23 mouse cellular contexts compared by ENCODE assay signal in genomic region chr1:35763456-35763855, GRCm38 (mm10).
DNase-seq lines count a peak whose midpoint lies in the region; ATAC-seq and TF ChIP-seq lines count a peak whose summit lies in the region.
"Had no signal": no experiment of that assay in that cellular context is flagged by ENCODE, and none has a peak within 500 bp of the region (broad histone marks: within the 10 kb centered on the region; RNA-seq: fewer than 3 reads in every experiment).

No protein-coding gene starts in this region.

- H3K36me3 ChIP-seq in heart, embryonic 14.5 days (ENCODE audit: control insufficient read depth, insufficient read depth, low read length), result no peaks in the 10 kb centered on the region
- H3K36me3 ChIP-seq in heart, adult 2 months (ENCODE audit: control insufficient read depth, insufficient read depth, low read length), result no peaks in the 10 kb centered on the region
- no peaks in the 10 kb centered on the region for H3K36me3 ChIP-seq in midbrain, embryonic 10.5 days
- H3K36me3 ChIP-seq in midbrain, embryonic 13.5 days, result no peaks in the 10 kb centered on the region
- no peaks in the 10 kb centered on the region for H3K36me3 ChIP-seq in forebrain, embryonic 12.5 days (replicated peaks)
- H3K36me3 ChIP-seq: G1E; hindbrain, embryonic 12.5 days; midbrain, embryonic 15.5 days had no signal

- WGBS in heart, embryonic 14.5 days, result 66% methylated on average over 10 of the region's 10 CpGs
- 72% methylated on average over 10 of the region's 10 CpGs for WGBS in heart, adult 2 months
- 83% methylated on average over 10 of the region's 10 CpGs for WGBS in midbrain, embryonic 10.5 days
- 84% methylated on average over 10 of the region's 10 CpGs for WGBS in midbrain, embryonic 13.5 days
- WGBS in forebrain, embryonic 12.5 days, result 86% methylated on average over 10 of the region's 10 CpGs

- H3K4me2 ChIP-seq in heart, embryonic 14.5 days (ENCODE audit: low read length), result no peak overlapping the region
- no peak overlapping the region for H3K4me2 ChIP-seq in midbrain, embryonic 13.5 days (replicated peaks)
- no peak overlapping the region for H3K4me2 ChIP-seq in forebrain, embryonic 12.5 days
- H3K4me2 ChIP-seq: hindbrain, embryonic 12.5 days; midbrain, embryonic 15.5 days had no signal

- H3K27me3 ChIP-seq in heart, embryonic 14.5 days (ENCODE audit: control insufficient read depth, insufficient read depth, low read length), result no peaks in the 10 kb centered on the region
- no peaks in the 10 kb centered on the region; the same call in 1 of the 2 replicates for H3K27me3 ChIP-seq in heart, adult 2 months (ENCODE audit: control insufficient read depth, insufficient read depth, low read length)
- H3K27me3 ChIP-seq in midbrain, embryonic 10.5 days (ENCODE audit: low read depth, poor library complexity, severe bottlenecking), result no peaks in the 10 kb centered on the region
- H3K27me3 ChIP-seq in midbrain, embryonic 13.5 days, result no peaks in the 10 kb centered on the region
- H3K27me3 ChIP-seq in forebrain, embryonic 12.5 days, result no peaks in the 10 kb centered on the region; the same call in 1 of the 2 replicates
- H3K27me3 ChIP-seq: hindbrain, embryonic 12.5 days; midbrain, embryonic 15.5 days had no signal

- H3K4me1 ChIP-seq in heart, embryonic 14.5 days (ENCODE audit: control insufficient read depth in 2 of 2, insufficient read depth in 2 of 2, low read length in 2 of 2), result peaks cover 13 to 14% of the 10 kb centered on the region in 2 experiments; a peak in 3 of 4 replicates
- peaks cover 2% of the 10 kb centered on the region for H3K4me1 ChIP-seq in heart, adult 2 months (ENCODE audit: control insufficient read depth, insufficient read depth, low read length)
- H3K4me1 ChIP-seq in midbrain, embryonic 10.5 days, result peaks cover 6% of the 10 kb centered on the region; the same call in 1 of the 2 replicates
- no peaks in the 10 kb centered on the region for H3K4me1 ChIP-seq in midbrain, embryonic 13.5 days (replicated peaks)
- no peaks in the 10 kb centered on the region for H3K4me1 ChIP-seq in forebrain, embryonic 12.5 days
- H3K4me1 ChIP-seq: hindbrain, embryonic 12.5 days; midbrain, embryonic 15.5 days had no signal

- H3K4me3 ChIP-seq in heart, embryonic 14.5 days (ENCODE audit: control insufficient read depth in 1 of 2, insufficient read depth in 1 of 2, low read depth in 1 of 2, low read length in 2 of 2), result no peak overlapping the region
- no peak overlapping the region for H3K4me3 ChIP-seq in heart, adult 2 months
- H3K4me3 ChIP-seq in midbrain, embryonic 10.5 days, result no peak overlapping the region
- H3K4me3 ChIP-seq in midbrain, embryonic 13.5 days (replicated peaks), result no peak overlapping the region
- no peak overlapping the region for H3K4me3 ChIP-seq in forebrain, embryonic 12.5 days (replicated peaks)
- H3K4me3 ChIP-seq: gastrocnemius, adult 2 months; hindbrain, embryonic 12.5 days; layer of hippocampus, adult 2 months; midbrain, embryonic 15.5 days; myocyte had no signal

- peak; percentile 37; the same call in 1 of the 2 replicates for ATAC-seq in heart, embryonic 14.5 days (ENCODE audit: insufficient number of reproducible peaks, insufficient read depth, low FRiP score, low read depth)
- no peak for ATAC-seq in midbrain, embryonic 13.5 days
- ATAC-seq in forebrain, embryonic 12.5 days (ENCODE audit: low FRiP score), result no peak
- ATAC-seq: inflammation-experienced regulatory T-cells, adult 6 months; midbrain, embryonic 15.5 days had no signal

- no peak for TF ChIP-seq CTCF in heart, adult 2 months (IDR thresholded peaks at IDR 0.05)

- no peak for TF ChIP-seq POLR2A in heart, adult 2 months (IDR thresholded peaks at IDR 0.05; ENCODE audit: insufficient read depth, low read depth, low read length)

- H3K27ac ChIP-seq in heart, embryonic 14.5 days (replicated peaks in 1 of 2; ENCODE audit: control insufficient read depth in 1 of 2, insufficient read depth in 1 of 2, low read depth in 2 of 2, low read length in 2 of 2), result no peak overlapping the region
- no peak overlapping the region for H3K27ac ChIP-seq in heart, adult 2 months
- H3K27ac ChIP-seq in midbrain, embryonic 10.5 days (replicated peaks), result peak overlapping the region; percentile 42
- H3K27ac ChIP-seq in midbrain, embryonic 13.5 days, result no peak overlapping the region
- H3K27ac ChIP-seq in forebrain, embryonic 12.5 days, result no peak overlapping the region
- H3K27ac ChIP-seq: gastrocnemius, adult 2 months; hindbrain, embryonic 12.5 days; layer of hippocampus, adult 2 months; liver, embryonic 14.5 days; midbrain, embryonic 15.5 days had no signal

- intact Hi-C loops in heart, adult 2 months (cut with DNase I), result no loop called here

- no peaks in the 10 kb centered on the region for H3K9me3 ChIP-seq in heart, embryonic 14.5 days (ENCODE audit: control insufficient read depth, low read length)
- no peaks in the 10 kb centered on the region for H3K9me3 ChIP-seq in midbrain, embryonic 10.5 days (replicated peaks)
- H3K9me3 ChIP-seq in midbrain, embryonic 13.5 days, result no peaks in the 10 kb centered on the region
- H3K9me3 ChIP-seq in forebrain, embryonic 12.5 days, result no peaks in the 10 kb centered on the region
- H3K9me3 ChIP-seq: G1E; hindbrain, embryonic 12.5 days; midbrain, embryonic 15.5 days had no signal

- TF ChIP-seq EP300 in heart, adult 2 months (IDR thresholded peaks at IDR 0.05; ENCODE audit: insufficient read depth, low read depth, low read length), result no peak

- no peak for DNase-seq in heart, adult 2 months
- no peak for DNase-seq in midbrain, embryonic 10.5 days (ENCODE audit: low spot score)
- peak; percentile 41 for DNase-seq in adrenal gland, adult 8-10 months
- DNase-seq in thymus, postnatal 25 days, result no peak
- DNase-seq: cerebellum, adult 18-20 months; cerebellum, postnatal 25 days; embryo, embryonic 11 days; gastrocnemius, adult 2 months; kidney, adult 2 months; kidney, postnatal 14 days; layer of hippocampus, postnatal 36 days; lung, postnatal 10 days; thymus, adult 18-20 months had no signal

- no peaks in the 10 kb centered on the region for H3K79me2 ChIP-seq in heart, adult 2 months (replicated peaks; ENCODE audit: control insufficient read depth, insufficient read depth, low read length)

- no peak overlapping the region for H3K9ac ChIP-seq in heart, embryonic 14.5 days (ENCODE audit: low read length)
- H3K9ac ChIP-seq in heart, adult 2 months (ENCODE audit: low read depth, low read length), result no peak overlapping the region
- H3K9ac ChIP-seq in midbrain, embryonic 13.5 days (replicated peaks), result no peak overlapping the region
- no peak overlapping the region for H3K9ac ChIP-seq in forebrain, embryonic 12.5 days
- H3K9ac ChIP-seq: hindbrain, embryonic 12.5 days; liver, embryonic 14.5 days; midbrain, embryonic 15.5 days had no signal
